Mouse (Mus musculus): ENCODE results near the gene Tmem54. TPM values are rescaled to one million over a fixed set of nuclear protein-coding genes. Genes with fewer than 3 reads are reported as not detected.
A peak's percentile ranks its signal among the peaks of the same experiment; 100 is the strongest.

The Tmem54 gene
- 6.8 and 7.3 TPM in 2 replicates for polyA plus RNA-seq (2016; fragmentation: Nextera tagmentation; extraction: Ambion mirVana)

DNA sequence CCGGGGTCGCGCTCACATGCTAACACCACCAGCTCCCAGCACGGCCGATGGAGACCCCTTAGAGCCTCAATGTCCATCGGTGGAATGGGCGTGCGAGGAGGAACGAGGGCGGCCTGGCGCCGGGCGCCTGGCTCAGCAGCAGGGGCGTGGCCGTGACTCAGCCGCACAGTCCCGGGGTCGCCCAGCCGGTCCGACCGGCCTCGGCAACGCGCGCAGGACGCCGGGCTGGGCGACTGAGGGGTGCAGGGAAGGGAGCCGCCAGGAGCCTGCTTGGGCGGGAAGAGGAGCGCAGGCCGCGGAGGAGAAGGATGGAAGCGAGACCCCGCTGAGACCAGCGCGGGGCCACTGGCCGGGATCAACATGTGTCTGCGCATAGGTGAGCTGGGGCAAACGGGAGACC is at the start of gene Tmem54:
Gene Tmem54 (plus strand): TSS at position 193 of the 400 bp plus-strand sequence.
- H3K4me1 ChIP-seq, result peaks cover 20% of the 10 kb centered on the region
- peak within 1 kb of the TSS; percentile 49 for H3K4me3 ChIP-seq
- WGBS, result under 1% methylated on average over 40 of the region's 40 CpGs
- H3K27me3 ChIP-seq (ENCODE audit: low read depth, poor library complexity, severe bottlenecking), result peaks cover 58% of the 10 kb centered on the region
- H3K27ac ChIP-seq, result no peak within 1 kb of the TSS
- no peaks in the 10 kb centered on the region for H3K9me3 ChIP-seq (replicated peaks)
- H3K36me3 ChIP-seq, result no peaks in the 10 kb centered on the region
- peak; percentile 63 for DNase-seq (ENCODE audit: low spot score)

- DNase-seq (ENCODE audit: low spot score), result no peak
- H3K4me1 ChIP-seq, result peaks cover 26% of the 10 kb centered on the region
- peaks cover 20% of the 10 kb centered on the region for H3K27me3 ChIP-seq (ENCODE audit: low read depth, poor library complexity, severe bottlenecking)
- H3K36me3 ChIP-seq, result no peaks in the 10 kb centered on the region
- H3K27ac ChIP-seq, result no peak overlapping the region
- WGBS, result 87% methylated on average over 5 of the region's 5 CpGs
- H3K4me3 ChIP-seq, result no peak overlapping the region
- no peaks in the 10 kb centered on the region for H3K9me3 ChIP-seq (replicated peaks)
These were observed 49.8 kb upstream of the Tmem54 start for GRCm38 (mm10) chr4:129055562-129055961.

DNA sequence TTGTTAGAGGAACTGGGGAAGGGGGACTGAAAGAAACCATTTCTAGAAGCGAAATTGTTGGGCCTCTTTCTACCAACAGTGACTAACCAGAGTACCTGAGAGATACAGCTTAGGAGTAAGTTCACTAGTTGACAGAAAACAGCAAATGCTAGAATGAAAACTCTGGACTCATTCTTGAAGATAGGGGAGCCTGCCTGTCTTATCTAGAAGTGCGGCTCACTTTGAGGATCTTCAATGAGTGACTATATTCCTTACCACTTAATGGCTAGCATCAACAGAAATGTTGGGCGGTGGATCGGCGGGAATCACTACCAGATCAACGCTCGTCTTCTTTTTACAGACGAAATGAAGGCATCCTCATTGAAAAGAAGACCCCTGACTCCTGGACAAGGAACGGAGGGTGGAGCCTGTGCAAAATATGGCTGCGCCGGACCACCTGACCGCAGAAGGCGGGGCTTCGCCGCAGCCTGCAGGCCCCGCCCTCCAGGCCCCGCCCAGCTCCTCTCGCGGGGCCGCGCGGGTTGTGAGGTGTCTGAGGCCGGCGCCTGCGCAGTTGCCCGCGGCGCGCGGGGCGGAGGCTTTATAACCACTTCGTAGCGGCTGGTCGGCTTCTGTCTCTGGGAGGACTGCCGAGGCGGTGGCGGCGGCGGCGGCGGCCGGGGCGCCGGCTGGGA is 47.7 kb upstream of the Tmem54 start:
- Histone ChIP-seq H3K27ac (peak overlapping the region; percentile 94), H3K4me3 (peak overlapping the region; percentile 88), H3K9me3 (replicated peaks) (no peaks in the 10 kb centered on the region), H3K27me3 (ENCODE audit: low read depth, poor library complexity, severe bottlenecking) (peaks cover 4% of the 10 kb centered on the region; the same call in 1 of the 2 replicates), H3K4me1 (peaks cover 20% of the 10 kb centered on the region), H3K36me3 (no peaks in the 10 kb centered on the region)
- peak; percentile 98 for DNase-seq (ENCODE audit: low spot score)
- WGBS, result 4% methylated on average over 41 of the region's 44 CpGs

DNA sequence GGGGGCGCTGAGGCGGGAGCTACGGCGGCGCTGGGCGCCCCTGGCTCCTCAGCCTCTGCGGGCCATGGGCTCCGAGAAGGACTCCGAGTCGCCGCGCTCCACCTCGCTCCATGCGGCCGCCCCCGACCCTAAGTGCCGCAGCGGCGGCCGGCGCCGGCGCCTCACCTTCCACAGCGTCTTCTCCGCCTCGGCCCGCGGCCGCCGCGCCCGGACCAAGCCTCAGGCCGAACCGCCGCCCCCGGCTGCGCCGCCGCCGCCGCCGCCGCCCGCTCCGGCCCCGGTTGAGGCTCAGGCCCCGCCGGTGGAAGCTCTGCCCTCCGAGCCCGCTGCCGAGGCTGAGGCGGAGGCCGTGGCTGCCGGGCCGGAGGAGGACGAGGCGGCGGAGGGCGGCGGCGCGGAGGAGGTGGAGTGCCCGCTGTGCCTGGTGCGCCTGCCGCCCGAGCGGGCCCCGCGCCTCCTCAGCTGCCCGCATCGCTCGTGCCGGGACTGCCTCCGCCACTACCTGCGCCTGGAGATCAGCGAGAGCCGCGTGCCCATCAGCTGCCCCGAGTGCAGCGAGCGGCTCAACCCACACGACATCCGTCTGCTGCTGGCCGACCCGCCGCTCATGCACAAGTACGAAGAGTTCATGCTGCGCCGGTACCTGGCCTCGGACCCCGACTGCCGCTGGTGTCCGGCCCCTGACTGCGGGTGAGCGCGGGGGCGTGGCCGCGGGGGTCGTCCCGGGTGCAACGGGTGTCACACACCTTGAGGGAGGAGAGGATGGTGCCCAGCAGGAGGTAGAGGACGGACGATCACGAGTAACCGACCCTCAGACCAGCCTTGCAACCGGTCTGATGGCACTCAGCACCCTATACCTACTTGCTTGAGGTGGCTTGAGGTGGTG is 46.9 kb upstream of the Tmem54 start, which contains the start of gene Rnf19b:
Gene Rnf19b (plus strand): TSS at position 65 of the 886 bp plus-strand sequence.
- H3K27me3 ChIP-seq (ENCODE audit: low read depth, poor library complexity, severe bottlenecking), result no peaks in the 10 kb centered on the region
- H3K4me3 ChIP-seq, result peak within 1 kb of the TSS; percentile 88
- no peaks in the 10 kb centered on the region for H3K36me3 ChIP-seq
- no peaks in the 10 kb centered on the region for H3K9me3 ChIP-seq (replicated peaks)
- DNase-seq (ENCODE audit: low spot score), result peak; percentile 73
- peaks cover 20% of the 10 kb centered on the region for H3K4me1 ChIP-seq
- WGBS, result under 1% methylated on average over 95 of the region's 107 CpGs
- peak within 1 kb of the TSS; percentile 94 for H3K27ac ChIP-seq

- Histone ChIP-seq H3K36me3 (no peaks in the 10 kb centered on the region), H3K27me3 (ENCODE audit: low read depth, poor library complexity, severe bottlenecking) (no peaks in the 10 kb centered on the region), H3K4me3 (peak overlapping the region; percentile 88), H3K4me1 (peaks cover 20% of the 10 kb centered on the region), H3K9me3 (replicated peaks) (no peaks in the 10 kb centered on the region), H3K27ac (peak overlapping the region; percentile 94; the same call in 1 of the 2 replicates)
- 6% methylated on average over 13 of the region's 13 CpGs for WGBS
- peak; percentile 51 for DNase-seq (ENCODE audit: low spot score)
These were observed 46.2 kb upstream of the Tmem54 start for GRCm38 (mm10) chr4:129059125-129059551.

DNA sequence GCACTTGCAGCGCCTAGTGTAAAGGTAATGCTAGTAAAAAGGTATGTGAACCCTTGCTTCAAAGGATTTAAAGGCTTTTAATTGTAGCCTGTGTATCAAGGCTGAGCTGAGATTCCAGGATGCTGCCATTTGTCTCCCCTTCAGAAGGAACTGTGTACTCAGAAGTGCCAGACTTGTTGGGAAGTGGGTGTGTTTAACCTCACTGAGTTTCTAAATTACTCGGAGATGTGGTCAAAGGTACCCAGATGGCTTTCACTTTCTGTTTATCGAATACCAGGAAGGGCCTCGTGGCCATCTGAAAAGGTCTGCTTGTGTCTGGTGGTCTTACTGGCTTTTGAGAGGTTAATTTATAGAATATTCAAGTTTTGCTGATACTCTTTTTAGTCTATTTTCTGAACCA is 45.4 kb upstream of the Tmem54 start:
- H3K27me3 ChIP-seq (ENCODE audit: low read depth, poor library complexity, severe bottlenecking), result no peaks in the 10 kb centered on the region
- H3K27ac ChIP-seq, result no peak overlapping the region
- H3K4me3 ChIP-seq, result peak overlapping the region; percentile 88
- peaks cover 20% of the 10 kb centered on the region for H3K4me1 ChIP-seq
- 37% methylated on average over 4 of the region's 4 CpGs for WGBS
- H3K36me3 ChIP-seq, result no peaks in the 10 kb centered on the region
- DNase-seq (ENCODE audit: low spot score), result no peak
- H3K9me3 ChIP-seq (replicated peaks), result no peaks in the 10 kb centered on the region

DNA sequence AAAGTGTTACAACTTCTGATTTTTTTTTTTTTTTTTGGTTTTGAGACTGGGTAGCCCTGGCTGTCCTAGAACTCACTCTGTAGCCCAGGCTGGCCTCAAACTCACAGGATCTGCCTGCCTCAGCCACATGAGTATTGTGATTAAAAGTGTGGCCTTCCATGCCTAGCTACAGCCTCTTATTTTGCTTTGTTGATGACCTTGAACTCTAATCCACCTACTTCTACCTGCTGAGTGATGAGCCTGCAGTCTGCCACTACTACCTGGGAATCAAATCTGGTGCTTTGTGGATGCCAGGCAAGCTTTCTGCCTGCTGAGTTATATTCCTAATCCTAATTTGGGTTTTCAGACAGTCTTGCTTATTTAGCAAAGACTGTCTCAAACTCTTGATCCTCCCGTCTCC is 43.9 kb upstream of the Tmem54 start:
- no peaks in the 10 kb centered on the region for H3K27me3 ChIP-seq (ENCODE audit: low read depth, poor library complexity, severe bottlenecking)
- no peaks in the 10 kb centered on the region for H3K9me3 ChIP-seq (replicated peaks)
- no peak overlapping the region for H3K4me3 ChIP-seq
- no peak overlapping the region for H3K27ac ChIP-seq
- H3K36me3 ChIP-seq, result no peaks in the 10 kb centered on the region
- no peak for DNase-seq (ENCODE audit: low spot score)
- 94% methylated on average over 1 of the region's 1 CpGs for WGBS
- peaks cover 20% of the 10 kb centered on the region for H3K4me1 ChIP-seq

GRCm38 (mm10) chr4:129062281-129063075 is 42.9 kb upstream of the Tmem54 start:
- WGBS, result 87% methylated on average over 3 of the region's 3 CpGs
- H3K36me3 ChIP-seq, result no peaks in the 10 kb centered on the region
- DNase-seq (ENCODE audit: low spot score), result no peak
- H3K27me3 ChIP-seq (ENCODE audit: low read depth, poor library complexity, severe bottlenecking), result no peaks in the 10 kb centered on the region
- H3K4me3 ChIP-seq, result no peak overlapping the region
- peaks cover 20% of the 10 kb centered on the region for H3K4me1 ChIP-seq
- H3K27ac ChIP-seq, result no peak overlapping the region
- no peaks in the 10 kb centered on the region for H3K9me3 ChIP-seq (replicated peaks)

GRCm38 (mm10) chr4:129065688-129066236 is 39.6 kb upstream of the Tmem54 start:
- no peak for DNase-seq (ENCODE audit: low spot score)
- H3K27ac ChIP-seq, result no peak overlapping the region
- H3K9me3 ChIP-seq (replicated peaks), result no peaks in the 10 kb centered on the region
- H3K4me3 ChIP-seq, result no peak overlapping the region
- no peaks in the 10 kb centered on the region for H3K36me3 ChIP-seq
- H3K27me3 ChIP-seq (ENCODE audit: low read depth, poor library complexity, severe bottlenecking), result no peaks in the 10 kb centered on the region
- no peaks in the 10 kb centered on the region for H3K4me1 ChIP-seq

- no peak overlapping the region for H3K27ac ChIP-seq
- no peaks in the 10 kb centered on the region for H3K27me3 ChIP-seq (ENCODE audit: low read depth, poor library complexity, severe bottlenecking)
- DNase-seq (ENCODE audit: low spot score), result no peak
- H3K4me3 ChIP-seq, result no peak overlapping the region
- H3K36me3 ChIP-seq, result no peaks in the 10 kb centered on the region
- 90% methylated on average over 5 of the region's 5 CpGs for WGBS
- no peaks in the 10 kb centered on the region for H3K4me1 ChIP-seq
- no peaks in the 10 kb centered on the region for H3K9me3 ChIP-seq (replicated peaks)
These were observed 37.5 kb upstream of the Tmem54 start for GRCm38 (mm10) chr4:129067638-129068415.

- no peak overlapping the region for H3K4me3 ChIP-seq
- no peak for DNase-seq (ENCODE audit: low spot score)
- no peak overlapping the region for H3K27ac ChIP-seq
- peaks cover 6% of the 10 kb centered on the region for H3K36me3 ChIP-seq
- H3K9me3 ChIP-seq (replicated peaks), result no peaks in the 10 kb centered on the region
- WGBS, result 96% methylated on average over 4 of the region's 4 CpGs
- no peaks in the 10 kb centered on the region for H3K27me3 ChIP-seq (ENCODE audit: low read depth, poor library complexity, severe bottlenecking)
- H3K4me1 ChIP-seq, result no peaks in the 10 kb centered on the region
These were observed 36.5 kb upstream of the Tmem54 start for GRCm38 (mm10) chr4:129068848-129069247.

DNA sequence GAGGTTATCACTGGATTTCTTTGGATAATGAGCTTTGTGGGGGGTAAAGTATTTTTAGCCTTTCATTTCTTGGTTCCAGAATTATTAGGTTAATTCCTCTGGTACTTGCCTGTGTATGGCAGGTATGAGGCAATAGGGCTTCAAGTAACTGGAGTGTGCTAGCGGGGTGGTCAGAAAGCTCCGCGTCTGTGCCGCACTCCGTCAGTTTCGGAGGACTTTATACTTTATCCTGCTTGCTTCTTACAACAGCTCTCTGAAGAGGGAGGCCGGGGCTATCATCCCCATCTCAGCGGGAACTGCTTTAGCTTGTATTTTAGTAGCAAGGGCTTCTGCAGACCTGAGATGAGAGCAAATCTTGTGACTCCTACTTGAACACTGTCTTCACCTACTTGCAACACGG is 26.2 kb upstream of the Tmem54 start:
- DNase-seq (ENCODE audit: low spot score), result no peak
- Histone ChIP-seq H3K9me3 (replicated peaks) (no peaks in the 10 kb centered on the region), H3K36me3 (peaks cover 86% of the 10 kb centered on the region), H3K4me1 (no peaks in the 10 kb centered on the region), H3K27ac (no peak overlapping the region), H3K4me3 (no peak overlapping the region), H3K27me3 (ENCODE audit: low read depth, poor library complexity, severe bottlenecking) (no peaks in the 10 kb centered on the region)
- 97% methylated on average over 9 of the region's 9 CpGs for WGBS
